Comparison of ENCODE assay signal across 20 mouse cellular contexts in genomic region chr2:93347018-93347417, GRCm38 (mm10). TPM values are rescaled to one million over a fixed set of nuclear protein-coding genes. Genes with fewer than 3 reads are reported as not detected.
DNase-seq lines count a peak whose midpoint lies in the region; ATAC-seq and TF ChIP-seq lines count a peak whose summit lies in the region.
"Had no signal": no experiment of that assay in that cellular context is flagged by ENCODE, and none has a peak within 500 bp of the region (broad histone marks: within the 10 kb centered on the region; RNA-seq: fewer than 3 reads in every experiment).

No protein-coding gene starts in this region.

- TF ChIP-seq EP300 in lung, postnatal 0 days (IDR thresholded peaks at IDR 0.05): peak; percentile 86

- no peak overlapping the region for H3K4me2 ChIP-seq in heart, embryonic 13.5 days
- no peak overlapping the region for H3K4me2 ChIP-seq in lung, postnatal 0 days (replicated peaks; ENCODE audit: low read depth, low read length)
- H3K4me2 ChIP-seq in midbrain, embryonic 15.5 days: no peak overlapping the region
- H3K4me2 ChIP-seq: embryonic facial prominence, embryonic 12.5 days; forebrain, embryonic 13.5 days; heart, embryonic 15.5 days; hindbrain, embryonic 15.5 days had no signal

- no peaks in the 10 kb centered on the region for H3K36me3 ChIP-seq in heart, embryonic 13.5 days
- H3K36me3 ChIP-seq in lung, postnatal 0 days (ENCODE audit: insufficient read depth, low read length): no peaks in the 10 kb centered on the region
- no peaks in the 10 kb centered on the region for H3K36me3 ChIP-seq in midbrain, embryonic 15.5 days (replicated peaks)
- H3K36me3 ChIP-seq: embryonic facial prominence, embryonic 12.5 days; heart, embryonic 15.5 days; hindbrain, embryonic 15.5 days had no signal

- WGBS in heart, embryonic 13.5 days: 75% methylated on average over 5 of the region's 5 CpGs
- 51% methylated on average over 5 of the region's 5 CpGs for WGBS in lung, postnatal 0 days
- 87% methylated on average over 5 of the region's 5 CpGs for whole genome bisulfite sequencing in midbrain, embryonic 15.5 days

- H3K9ac ChIP-seq in heart, embryonic 13.5 days: no peak overlapping the region
- H3K9ac ChIP-seq in lung, postnatal 0 days (replicated peaks; ENCODE audit: low read depth): no peak overlapping the region
- H3K9ac ChIP-seq in midbrain, embryonic 15.5 days: no peak overlapping the region
- H3K9ac ChIP-seq: embryonic facial prominence, embryonic 12.5 days; forebrain, embryonic 13.5 days; forebrain, postnatal 0 days; heart, embryonic 15.5 days; hindbrain, embryonic 15.5 days had no signal

- peaks cover 34% of the 10 kb centered on the region for H3K4me1 ChIP-seq in heart, embryonic 13.5 days
- peaks cover 6% of the 10 kb centered on the region; the same call in 1 of the 2 replicates for H3K4me1 ChIP-seq in lung, postnatal 0 days (ENCODE audit: insufficient read depth, low read depth, low read length)
- no peaks in the 10 kb centered on the region for H3K4me1 ChIP-seq in midbrain, embryonic 15.5 days
- H3K4me1 ChIP-seq: embryonic facial prominence, embryonic 12.5 days; hindbrain, embryonic 15.5 days had no signal

- DNase-seq in gastrocnemius, adult 2 months: no peak
- DNase-seq in gastrocnemius, postnatal 10 days: no peak
- DNase-seq in heart, postnatal 36 days: no peak
- DNase-seq in lung, postnatal 0 days (ENCODE audit: low spot score): peak; percentile 37
- no peak for DNase-seq in lung, postnatal 14 days
- DNase-seq: adrenal gland, postnatal 14 days; cerebellum, adult 11-12 months; cerebellum, adult 9-10 months; cerebellum, postnatal 25 days; forebrain, postnatal 0 days; gastrocnemius, postnatal 36 days; heart, adult 11 months had no signal

- H3K27me3 ChIP-seq in heart, embryonic 13.5 days (replicated peaks): no peaks in the 10 kb centered on the region
- no peaks in the 10 kb centered on the region for H3K27me3 ChIP-seq in lung, postnatal 0 days (replicated peaks; ENCODE audit: insufficient read depth, low read length)
- H3K27me3 ChIP-seq in midbrain, embryonic 15.5 days (replicated peaks): no peaks in the 10 kb centered on the region
- H3K27me3 ChIP-seq: embryonic facial prominence, embryonic 12.5 days; heart, embryonic 15.5 days; hindbrain, embryonic 15.5 days; Patski had no signal

- H3K9me3 ChIP-seq in heart, embryonic 13.5 days: no peaks in the 10 kb centered on the region
- H3K9me3 ChIP-seq in lung, postnatal 0 days (ENCODE audit: low read length): no peaks in the 10 kb centered on the region
- no peaks in the 10 kb centered on the region for H3K9me3 ChIP-seq in midbrain, embryonic 15.5 days
- H3K9me3 ChIP-seq: embryonic facial prominence, embryonic 12.5 days; forebrain, embryonic 13.5 days; heart, embryonic 15.5 days; hindbrain, embryonic 15.5 days had no signal

- H3K27ac ChIP-seq in gastrocnemius, adult 2 months: 0 out of 2 replicates have a peak overlapping the region, but pooled peaks have one; percentile 21
- peak overlapping the region; percentile 51 for H3K27ac ChIP-seq in heart, embryonic 13.5 days (replicated peaks)
- peak overlapping the region; percentile 73 for H3K27ac ChIP-seq in lung, postnatal 0 days (ENCODE audit: low read length)
- H3K27ac ChIP-seq in midbrain, embryonic 15.5 days: no peak overlapping the region
- H3K27ac ChIP-seq: embryonic facial prominence, embryonic 12.5 days; forebrain, embryonic 13.5 days; hindbrain, embryonic 15.5 days had no signal

- intact Hi-C loops in gastrocnemius, adult 2 months (cut with DNase I): no loop called here
- intact Hi-C loops in heart, postnatal 36 days (cut with DNase I): no loop called here

- ATAC-seq in heart, embryonic 13.5 days (ENCODE audit: extremely low read depth, insufficient number of reproducible peaks, low FRiP score, low TSS enrichment): no peak
- peak; percentile 75 for ATAC-seq in lung, postnatal 0 days
- ATAC-seq in midbrain, embryonic 15.5 days (replicated peaks): no peak
- ATAC-seq: activated CD4-positive, CD25-positive, alpha-beta regulatory T cell, adult 4 months; forebrain, embryonic 13.5 days; forebrain, postnatal 0 days; Patski had no signal

- TF ChIP-seq CTCF in gastrocnemius, adult 2 months (IDR thresholded peaks at IDR 0.05): no peak
- TF ChIP-seq CTCF in lung, postnatal 0 days (IDR thresholded peaks at IDR 0.05): no peak

- H3K4me3 ChIP-seq in gastrocnemius, adult 2 months: no peak overlapping the region
- H3K4me3 ChIP-seq in heart, embryonic 13.5 days: no peak overlapping the region
- no peak overlapping the region for H3K4me3 ChIP-seq in lung, postnatal 0 days (ENCODE audit: low read depth, low read length)
- H3K4me3 ChIP-seq in midbrain, embryonic 15.5 days: no peak overlapping the region
- H3K4me3 ChIP-seq: embryonic facial prominence, embryonic 12.5 days; forebrain, embryonic 13.5 days; heart, embryonic 15.5 days; hindbrain, embryonic 15.5 days had no signal

RNA-seq across cellular contexts. Expression of gene Tspan18, which starts 12.7 kb away (rescaled TPM):
- 1 to 10 TPM; 1.5 to 2.4 TPM for total RNA-seq in gastrocnemius, adult 2 months (2021)
- total RNA-seq in gastrocnemius, postnatal 10 days (2021): 10 to 100 TPM; 14.5 to 17.8 TPM
- 41.7 and 43.2 TPM in 2 replicates for polyA plus RNA-seq in heart, embryonic 13.5 days (2015; fragmentation: Nextera tagmentation; extraction: Ambion mirVana)
- total RNA-seq in heart, postnatal 36 days (2021): 10 to 100 TPM; 12.4 to 16.2 TPM
- 36.4 and 39.9 TPM in 2 replicates for polyA plus RNA-seq in lung, postnatal 0 days (2015; fragmentation: Nextera tagmentation; extraction: Ambion mirVana)
- 20.1 and 22.6 TPM in 2 replicates for polyA plus RNA-seq in midbrain, embryonic 15.5 days (2015; fragmentation: Nextera tagmentation; extraction: Ambion mirVana)
